Mouse (Mus musculus): ENCODE data around the gene Bmp8b. TPM values are rescaled to one million over a fixed set of nuclear protein-coding genes. Genes with fewer than 3 reads are reported as not detected.
A peak's percentile ranks its signal among the peaks of the same experiment; 100 is the strongest.
"Not testable (repeated sequence)": the region's sequence is repeated elsewhere in the genome, so short reads cannot be mapped to it uniquely, and the experiment has no call there.

Bmp8b gene
- polyA plus RNA-seq, 1 experiment from 2014 or later, result 0.10 TPM

DNA sequence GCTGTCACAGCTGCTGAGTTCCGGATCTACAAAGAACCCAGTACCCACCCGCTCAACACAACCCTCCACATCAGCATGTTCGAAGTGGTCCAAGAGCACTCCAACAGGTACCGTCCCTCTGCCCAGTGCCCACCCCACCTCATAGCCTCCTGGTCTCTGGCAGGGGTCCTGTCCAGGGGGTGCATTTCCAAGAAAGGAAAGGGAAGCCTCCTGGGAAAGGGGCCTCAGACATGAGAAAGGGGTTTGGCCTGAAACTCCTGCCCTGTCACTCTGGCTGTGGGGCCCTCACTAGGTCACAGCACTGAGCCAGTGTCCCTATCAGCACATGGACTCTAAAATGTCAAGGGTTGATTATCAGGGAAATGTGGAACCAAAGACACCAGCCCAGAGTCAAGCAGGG lies 9.7 kb downstream of the Bmp8b start:
- not testable (repeated sequence) for H3K4me1 ChIP-seq; H3K9me3 ChIP-seq; H3K4me2 ChIP-seq (replicated peaks); H3K4me3 ChIP-seq; ATAC-seq (ENCODE audit: low FRiP score, low read depth); H3K9ac ChIP-seq (replicated peaks); H3K36me3 ChIP-seq; H3K27ac ChIP-seq (replicated peaks)
- H3K27me3 ChIP-seq, result peaks cover 31% of the 10 kb centered on the region
- 93% methylated on average over 4 of the region's 4 CpGs for WGBS

DNA sequence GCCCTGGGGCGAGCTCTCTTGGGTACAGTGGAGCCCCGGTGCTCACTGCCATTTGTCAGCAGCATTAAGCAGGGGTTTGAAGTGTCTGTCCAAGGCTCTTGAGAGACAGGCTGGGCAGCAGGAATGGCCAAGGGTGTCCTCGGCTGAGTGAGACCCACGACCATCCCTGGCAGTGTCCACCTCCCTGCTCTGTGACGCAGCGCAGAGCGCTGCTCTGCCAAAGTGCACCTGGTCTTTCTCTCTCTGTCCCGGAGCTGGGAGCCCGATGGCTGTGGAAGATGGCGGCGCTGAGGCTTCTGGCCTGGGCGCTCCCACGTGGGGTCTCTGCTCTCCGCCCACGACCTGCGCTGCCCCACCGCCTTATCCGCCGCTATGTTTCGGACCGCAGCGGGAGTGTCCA lies 11.0 kb downstream of the Bmp8b start, which contains the start of gene Oxct2b:
Gene Oxct2b, plus strand, starts transcription at position 256 of the 400 bp plus-strand sequence.
- 0 out of 2 replicates have a peak, but pooled peaks cover 4% of the 10 kb centered on the region for H3K4me1 ChIP-seq
- no peak within 1 kb of the TSS for H3K9ac ChIP-seq (replicated peaks)
- ATAC-seq (ENCODE audit: low FRiP score, low read depth), result no peak
- H3K36me3 ChIP-seq, result no peaks in the 10 kb centered on the region
- H3K27me3 ChIP-seq, result peaks cover 31% of the 10 kb centered on the region
- H3K4me2 ChIP-seq (replicated peaks), result peak within 1 kb of the TSS; percentile 51
- peak within 1 kb of the TSS; percentile 37 for H3K4me3 ChIP-seq
- H3K27ac ChIP-seq (replicated peaks), result no peak within 1 kb of the TSS
- 12% methylated on average over 22 of the region's 22 CpGs for WGBS
- H3K9me3 ChIP-seq, result no peaks in the 10 kb centered on the region

DNA sequence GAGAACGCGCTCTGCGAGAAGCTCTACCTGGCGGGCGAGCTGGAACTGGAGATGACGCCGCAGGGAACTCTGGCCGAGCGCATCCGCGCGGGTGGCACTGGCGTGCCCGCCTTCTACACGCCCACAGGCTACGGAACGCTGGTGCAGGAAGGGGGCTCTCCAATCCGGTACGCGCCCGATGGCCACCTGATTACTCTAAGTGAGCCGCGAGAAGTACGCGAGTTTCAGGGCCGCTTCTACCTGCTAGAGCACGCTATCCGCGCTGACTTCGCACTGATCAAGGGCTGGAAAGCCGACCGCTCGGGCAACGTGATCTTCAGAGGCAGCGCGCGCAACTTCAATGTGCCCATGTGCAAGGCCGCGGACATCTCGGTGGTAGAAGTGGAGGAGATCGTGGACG lies 11.7 kb downstream of the Bmp8b start:
- H3K36me3 ChIP-seq; H3K9ac ChIP-seq (replicated peaks); H3K9me3 ChIP-seq; ATAC-seq (ENCODE audit: low FRiP score, low read depth); H3K27ac ChIP-seq (replicated peaks); H3K4me1 ChIP-seq: not testable (repeated sequence)
- peak overlapping the region; percentile 37 for H3K4me3 ChIP-seq
- WGBS, result 23% methylated on average over 35 of the region's 42 CpGs
- peaks cover 31% of the 10 kb centered on the region for H3K27me3 ChIP-seq
- H3K4me2 ChIP-seq (replicated peaks), result peak overlapping the region; percentile 51

DNA sequence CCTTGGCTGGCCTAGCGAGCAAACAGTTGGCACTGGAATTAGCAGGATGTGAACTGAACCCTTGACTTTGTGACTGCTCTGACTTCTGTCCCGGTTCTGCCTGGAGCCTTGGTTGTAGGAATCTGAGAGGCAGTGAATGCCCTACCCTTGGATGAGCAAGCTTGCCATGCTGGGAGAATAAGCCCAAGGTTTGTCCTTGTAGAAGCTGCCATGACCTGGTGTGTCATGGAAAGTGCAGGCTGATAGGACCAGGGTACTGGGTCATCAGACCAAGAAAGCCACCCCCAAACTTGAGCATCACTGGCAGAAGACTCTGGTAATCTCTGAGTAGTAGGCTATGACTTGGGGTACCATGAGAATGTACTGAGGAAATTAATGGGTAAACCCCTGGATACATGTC lies 16.3 kb downstream of the Bmp8b start:
- H3K9me3 ChIP-seq, result no peaks in the 10 kb centered on the region
- H3K4me3 ChIP-seq, result no peak overlapping the region
- H3K4me2 ChIP-seq (replicated peaks), result no peak overlapping the region
- H3K27ac ChIP-seq (replicated peaks), result no peak overlapping the region
- H3K36me3 ChIP-seq, result peaks cover 13% of the 10 kb centered on the region
- H3K4me1 ChIP-seq, result no peaks in the 10 kb centered on the region
- H3K9ac ChIP-seq (replicated peaks), result no peak overlapping the region
- H3K27me3 ChIP-seq, result peaks cover 13% of the 10 kb centered on the region
- no peak for ATAC-seq (ENCODE audit: low FRiP score, low read depth)
- 81% methylated on average over 2 of the region's 2 CpGs for WGBS

DNA sequence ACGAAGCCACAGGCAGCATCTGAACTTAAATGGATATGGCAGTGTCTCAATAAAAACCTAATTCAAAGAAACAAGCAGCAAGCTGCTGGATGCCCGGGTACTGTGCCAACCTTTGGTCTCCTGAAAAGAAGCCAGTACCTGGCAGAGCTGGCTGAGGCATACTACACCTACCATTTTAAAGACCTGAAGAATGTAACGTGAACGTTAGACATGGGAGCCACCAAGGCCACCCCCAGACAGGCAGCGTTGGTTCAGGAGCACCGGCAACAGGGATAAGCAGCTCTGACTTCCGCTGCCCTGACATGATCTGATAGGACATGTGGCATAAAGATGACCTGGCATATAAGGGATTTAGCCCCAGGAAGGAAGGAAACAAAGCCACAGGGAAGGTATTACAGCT lies 21.7 kb downstream of the Bmp8b start:
- 96% methylated on average over 7 of the region's 7 CpGs for WGBS
- H3K9me3 ChIP-seq, result no peaks in the 10 kb centered on the region
- peaks cover 63% of the 10 kb centered on the region for H3K36me3 ChIP-seq
- ATAC-seq (ENCODE audit: low FRiP score, low read depth), result no peak
- H3K9ac ChIP-seq (replicated peaks), result no peak overlapping the region
- H3K4me3 ChIP-seq, result no peak overlapping the region
- no peak overlapping the region for H3K27ac ChIP-seq (replicated peaks)
- no peaks in the 10 kb centered on the region for H3K27me3 ChIP-seq
- no peak overlapping the region for H3K4me2 ChIP-seq (replicated peaks)
- H3K4me1 ChIP-seq, result no peaks in the 10 kb centered on the region

DNA sequence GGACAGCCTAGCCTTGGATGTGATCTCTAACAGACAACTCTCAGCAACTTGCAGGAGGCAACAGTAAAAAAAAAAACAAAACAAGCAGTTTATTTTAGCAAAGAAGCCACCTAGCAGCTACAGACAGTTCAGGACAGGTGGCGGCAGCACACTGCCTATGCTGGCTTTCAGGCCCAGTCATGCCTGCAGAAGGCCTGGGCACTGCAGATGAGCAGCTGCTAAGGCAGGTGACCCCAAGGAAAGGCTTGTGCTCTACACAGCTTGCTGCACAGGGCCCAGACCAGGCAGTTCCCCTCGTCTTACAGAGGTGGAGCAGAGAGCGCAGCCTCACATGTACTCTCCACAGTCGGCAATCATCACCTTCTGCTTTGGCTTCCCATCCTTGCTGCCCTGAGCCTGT lies 22.1 kb downstream of the Bmp8b start:
- 87% methylated on average over 4 of the region's 4 CpGs for WGBS
- no peak overlapping the region for H3K4me2 ChIP-seq (replicated peaks)
- no peaks in the 10 kb centered on the region for H3K4me1 ChIP-seq
- no peak overlapping the region for H3K27ac ChIP-seq (replicated peaks)
- H3K36me3 ChIP-seq, result peaks cover 67% of the 10 kb centered on the region
- no peak for ATAC-seq (ENCODE audit: low FRiP score, low read depth)
- no peaks in the 10 kb centered on the region for H3K27me3 ChIP-seq
- no peak overlapping the region for H3K4me3 ChIP-seq
- no peaks in the 10 kb centered on the region for H3K9me3 ChIP-seq
- no peak overlapping the region for H3K9ac ChIP-seq (replicated peaks)

DNA sequence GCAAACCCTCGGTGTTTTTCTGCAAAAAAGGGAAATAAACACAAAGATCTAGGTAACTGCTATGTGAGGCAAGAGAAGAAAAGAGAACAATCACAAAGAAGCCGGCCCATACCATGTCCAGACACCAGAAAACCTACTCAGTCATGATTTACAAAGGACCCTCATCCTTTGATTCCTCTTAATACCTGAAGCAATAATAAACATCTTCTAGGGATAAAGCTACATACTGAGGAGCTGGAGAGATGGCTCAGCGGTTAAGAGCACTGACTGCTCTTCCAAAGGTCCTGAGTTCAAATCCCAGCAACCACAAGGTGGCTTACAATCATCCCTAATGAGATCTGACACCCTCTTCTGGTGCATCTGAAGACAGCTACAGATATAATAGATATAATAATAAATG lies 32.6 kb downstream of the Bmp8b start:
- 88% methylated on average over 3 of the region's 3 CpGs for WGBS
- no peak overlapping the region for H3K4me2 ChIP-seq (replicated peaks)
- no peak overlapping the region for H3K27ac ChIP-seq (replicated peaks)
- peaks cover 12% of the 10 kb centered on the region for H3K4me1 ChIP-seq
- H3K9ac ChIP-seq (replicated peaks), result no peak overlapping the region
- ATAC-seq (ENCODE audit: low FRiP score, low read depth), result no peak
- no peak overlapping the region for H3K4me3 ChIP-seq
- peaks cover 43% of the 10 kb centered on the region for H3K36me3 ChIP-seq
- no peaks in the 10 kb centered on the region for H3K27me3 ChIP-seq
- no peaks in the 10 kb centered on the region for H3K9me3 ChIP-seq

DNA sequence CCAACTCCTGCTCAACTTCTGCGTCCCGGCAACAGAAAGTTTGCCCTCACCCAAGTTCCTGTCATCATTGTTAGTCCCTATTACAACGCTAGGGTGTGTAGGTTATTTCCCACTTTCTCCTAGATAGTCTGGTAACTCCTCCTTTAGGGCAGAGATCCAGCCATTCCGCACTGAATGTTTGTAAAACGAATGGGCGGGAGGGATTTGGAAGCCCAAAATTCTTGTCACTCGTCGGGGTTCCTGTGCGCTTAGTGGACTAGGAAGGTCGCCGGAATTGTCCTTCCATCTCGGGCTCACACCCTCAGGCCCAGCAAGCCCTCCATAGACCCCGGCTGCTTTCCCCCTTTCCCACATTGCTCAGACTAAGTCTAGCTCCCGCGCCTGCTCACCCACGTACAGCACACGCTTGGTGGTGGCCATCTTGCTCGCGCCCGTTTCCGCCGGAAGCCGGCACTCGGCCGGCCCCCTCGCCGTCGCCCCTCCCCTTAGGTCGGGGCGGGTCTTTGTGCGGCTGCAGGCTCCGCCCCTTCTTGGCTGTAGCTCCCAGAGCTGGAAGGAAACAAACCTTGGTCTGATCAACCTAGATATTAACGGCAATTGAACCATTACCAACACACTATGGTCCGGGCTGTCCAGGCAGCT lies 34.7 kb downstream of the Bmp8b start, which contains the start of gene Ppie:
Gene Ppie, minus strand, starts transcription at position 439 of the 642 bp plus-strand sequence.
- H3K9ac ChIP-seq (replicated peaks), result peak within 1 kb of the TSS; percentile 61
- peak; percentile 97 for ATAC-seq (ENCODE audit: low FRiP score, low read depth)
- H3K27me3 ChIP-seq, result peaks cover 6% of the 10 kb centered on the region; the same call in 1 of the 2 replicates
- peak within 1 kb of the TSS; percentile 83 for H3K4me2 ChIP-seq (replicated peaks)
- H3K36me3 ChIP-seq, result peaks cover 25% of the 10 kb centered on the region
- H3K4me1 ChIP-seq, result peaks cover 12% of the 10 kb centered on the region
- no peaks in the 10 kb centered on the region for H3K9me3 ChIP-seq
- H3K27ac ChIP-seq (replicated peaks), result peak within 1 kb of the TSS; percentile 65
- WGBS, result under 1% methylated on average over 34 of the region's 34 CpGs
- peak within 1 kb of the TSS; percentile 72 for H3K4me3 ChIP-seq

DNA sequence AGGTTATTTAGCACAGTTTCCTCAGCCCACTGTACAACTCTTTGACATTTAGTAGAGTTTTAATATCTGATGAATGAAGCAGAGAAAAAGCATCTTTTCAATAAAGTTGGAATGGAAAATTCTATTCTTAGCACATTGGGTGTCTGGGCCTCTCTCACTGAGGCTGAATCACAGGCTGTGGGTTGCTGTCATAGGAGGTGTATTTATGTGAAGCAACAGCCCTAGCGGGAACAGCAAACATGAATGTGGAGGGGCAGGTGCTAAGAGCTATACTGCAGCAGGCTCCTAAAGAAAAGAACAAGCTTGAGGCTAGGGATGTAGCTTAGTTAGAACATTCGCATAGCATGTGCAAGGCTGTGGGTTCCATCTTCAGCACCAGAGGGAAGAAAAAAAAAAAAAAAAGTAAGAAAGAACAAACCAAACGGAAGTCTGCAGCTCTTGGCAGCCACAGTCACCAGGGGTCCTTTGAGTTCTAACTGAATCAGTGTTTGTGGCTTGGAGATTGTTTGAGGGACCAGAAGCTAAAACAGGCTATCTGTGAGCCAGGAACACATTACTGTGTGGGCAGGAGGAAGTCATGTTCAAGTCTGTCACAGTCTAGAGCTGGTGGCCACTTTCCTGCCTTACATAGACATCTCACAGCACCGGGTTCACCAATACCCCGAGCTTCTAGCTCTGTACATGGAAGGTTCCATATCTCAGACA lies 42.6 kb downstream of the Bmp8b start:
- WGBS, result 73% methylated on average over 5 of the region's 5 CpGs
- H3K36me3 ChIP-seq, result no peaks in the 10 kb centered on the region
- no peak overlapping the region for H3K27ac ChIP-seq (replicated peaks)
- no peak overlapping the region for H3K4me3 ChIP-seq
- peaks cover 10% of the 10 kb centered on the region for H3K27me3 ChIP-seq
- no peaks in the 10 kb centered on the region for H3K9me3 ChIP-seq
- H3K4me1 ChIP-seq, result no peaks in the 10 kb centered on the region
- no peak for ATAC-seq (ENCODE audit: low FRiP score, low read depth)
- no peak overlapping the region for H3K4me2 ChIP-seq (replicated peaks)
- no peak overlapping the region for H3K9ac ChIP-seq (replicated peaks)

DNA sequence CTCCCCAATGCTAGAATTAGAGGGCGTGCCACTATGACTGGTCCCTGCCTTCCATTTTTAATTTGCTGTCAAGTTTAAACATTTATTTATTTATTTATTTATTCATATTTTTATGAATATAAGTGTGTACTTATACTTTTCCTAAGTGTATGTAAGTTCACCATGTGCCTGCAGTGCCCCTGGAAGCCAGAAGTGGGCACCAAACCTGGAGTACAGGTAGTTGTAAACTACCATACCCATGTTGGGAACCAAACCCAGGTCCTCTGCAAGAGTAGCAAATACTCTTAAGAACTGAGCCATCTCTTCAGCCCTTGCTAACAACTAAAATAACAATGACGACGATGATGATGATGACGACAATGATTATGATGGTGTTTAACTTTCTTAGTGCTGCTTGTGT lies 47.0 kb downstream of the Bmp8b start:
- no peaks in the 10 kb centered on the region for H3K9me3 ChIP-seq
- no peak overlapping the region for H3K4me2 ChIP-seq (replicated peaks)
- no peak overlapping the region for H3K4me3 ChIP-seq
- no peak overlapping the region for H3K27ac ChIP-seq (replicated peaks)
- WGBS, result 70% methylated on average over 4 of the region's 4 CpGs
- ATAC-seq (ENCODE audit: low FRiP score, low read depth), result no peak
- H3K4me1 ChIP-seq, result no peaks in the 10 kb centered on the region
- H3K9ac ChIP-seq (replicated peaks), result no peak overlapping the region
- peaks cover 7% of the 10 kb centered on the region; the same call in 1 of the 2 replicates for H3K27me3 ChIP-seq
- H3K36me3 ChIP-seq, result no peaks in the 10 kb centered on the region

DNA sequence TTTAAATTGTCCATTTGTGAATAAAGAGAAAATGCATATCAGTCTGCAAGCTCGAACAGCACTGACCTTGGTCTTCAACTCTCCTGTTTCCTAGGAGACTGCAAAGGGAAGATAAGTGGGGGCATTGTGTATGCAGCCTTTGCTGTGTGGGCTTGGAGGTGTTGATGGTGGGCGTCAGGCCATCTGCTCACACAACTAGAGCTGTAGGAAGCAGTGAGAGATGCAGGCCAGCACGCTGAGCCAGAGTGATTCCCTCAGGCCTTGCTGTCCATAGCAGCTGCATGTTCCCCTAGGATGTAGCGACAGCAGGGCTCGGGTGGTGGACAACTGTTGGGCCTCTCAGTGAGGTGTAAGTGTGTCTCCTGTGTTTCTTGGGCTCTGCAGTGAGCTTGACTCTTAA lies 48.0 kb downstream of the Bmp8b start:
- H3K27ac ChIP-seq (replicated peaks), result no peak overlapping the region
- H3K9ac ChIP-seq (replicated peaks), result no peak overlapping the region
- H3K27me3 ChIP-seq, result peaks cover 7% of the 10 kb centered on the region; the same call in 1 of the 2 replicates
- no peak overlapping the region for H3K4me3 ChIP-seq
- 58% methylated on average over 5 of the region's 5 CpGs for whole genome bisulfite sequencing
- no peaks in the 10 kb centered on the region for H3K4me1 ChIP-seq
- no peaks in the 10 kb centered on the region for H3K9me3 ChIP-seq
- H3K4me2 ChIP-seq (replicated peaks), result no peak overlapping the region
- no peaks in the 10 kb centered on the region for H3K36me3 ChIP-seq
- ATAC-seq (ENCODE audit: low FRiP score, low read depth), result no peak

DNA sequence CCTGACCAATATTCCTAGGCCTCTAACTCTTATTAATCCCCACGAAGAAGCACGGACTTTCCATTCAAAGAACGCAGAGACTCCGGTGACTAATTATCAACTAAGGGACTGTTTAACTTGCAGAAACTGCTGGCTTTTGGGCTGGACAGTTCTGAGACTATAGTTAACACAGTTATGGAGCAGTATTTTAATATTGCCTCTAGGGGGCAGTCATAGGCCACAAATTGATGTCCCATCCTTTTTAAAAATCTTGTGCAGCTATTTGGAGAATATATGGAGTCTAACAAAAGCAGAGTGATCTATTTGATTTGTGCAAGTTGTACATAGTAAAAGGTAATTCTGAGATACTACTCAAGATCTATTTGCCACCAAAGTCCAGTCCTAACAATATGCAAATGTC lies 50.0 kb downstream of the Bmp8b start:
- ATAC-seq (ENCODE audit: low FRiP score, low read depth), result no peak
- Histone ChIP-seq H3K4me1 (no peaks in the 10 kb centered on the region), H3K4me2 (replicated peaks) (no peak overlapping the region), H3K27me3 (peaks cover 7% of the 10 kb centered on the region; the same call in 1 of the 2 replicates), H3K9ac (replicated peaks) (no peak overlapping the region), H3K4me3 (no peak overlapping the region), H3K9me3 (no peaks in the 10 kb centered on the region), H3K27ac (replicated peaks) (no peak overlapping the region), H3K36me3 (no peaks in the 10 kb centered on the region)
- WGBS, result 26% methylated on average over 4 of the region's 4 CpGs

Measured in midbrain, embryonic 12.5 days (tissue).